Mouse (Mus musculus) telencephalon, adult 2 months (tissue): ENCODE data around the gene Gm28372.

Experiments
- DNase-seq: peaks from one replicate; pipeline ENCODE4 v3.0.0-alpha.2; 2011; ENCODE audit warnings: low read depth, low spot score

Gene Gm28372

GRCm38 (mm10) chr2:130451086-130451726 is 46.2 kb downstream of the Gm28372 start:
- no peak for DNase-seq

GRCm38 (mm10) chr2:130451727-130452090 is 46.7 kb downstream of the Gm28372 start:
- no peak for DNase-seq

GRCm38 (mm10) chr2:130452266-130452665 is 47.2 kb downstream of the Gm28372 start:
- no peak for DNase-seq

GRCm38 (mm10) chr2:130453421-130453820 is 48.4 kb downstream of the Gm28372 start:
- DNase-seq: no peak

- DNase-seq: no peak
These were observed 49.8 kb downstream of the Gm28372 start for GRCm38 (mm10) chr2:130454748-130455370.
